Mouse (Mus musculus): ENCODE results near the gene Napsa.

DNA sequence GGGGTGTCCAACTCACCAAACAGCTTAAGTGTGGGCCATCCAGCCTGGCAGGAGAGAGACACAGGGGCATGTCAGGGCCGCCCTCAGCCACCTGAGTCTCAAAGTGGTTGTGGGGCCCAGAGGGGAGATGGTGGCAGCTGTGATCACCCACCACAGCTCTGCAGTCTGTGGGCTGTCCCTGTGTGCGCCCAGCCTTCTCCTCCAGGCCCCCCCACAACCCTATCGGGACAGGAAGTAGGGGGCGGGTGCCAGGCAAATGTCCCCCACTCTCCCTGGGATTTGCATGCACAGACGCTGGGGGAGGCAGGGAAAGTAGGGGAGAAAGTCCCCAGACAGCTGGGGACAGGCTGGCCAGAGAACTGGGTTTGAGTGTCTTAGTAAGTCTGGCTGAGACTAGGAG lies 41.0 kb upstream of the Napsa start:
- TF ChIP-seq POLR2A (IDR thresholded peaks at IDR 0.05; ENCODE audit: low read depth, low read length) (peak; percentile 80), CTCF (IDR thresholded peaks at IDR 0.05; ENCODE audit: extremely low read depth, insufficient read depth, insufficient read length, insufficient replicate concordance) (no peak)
